Mouse (Mus musculus) liver, embryonic 11.5 days (tissue): ENCODE measurements around the gene Dop1b. TPM values are rescaled to one million over a fixed set of nuclear protein-coding genes. Genes with fewer than 3 reads are reported as not detected.
A peak's percentile ranks its signal among the peaks of the same experiment; 100 is the strongest.
"Not testable (repeated sequence)": the region's sequence is repeated elsewhere in the genome, so short reads cannot be mapped to it uniquely, and the experiment has no call there.

Experiments used
- ATAC-seq: fragments of 200-750 bp; cut with Nextera tagmentation; replicated peaks from 2 replicates; pipeline ENCODE4 v1.8.0; 2017; ENCODE audit warnings: moderate number of reproducible peaks, mild to moderate bottlenecking, moderate TSS enrichment, moderate library complexity; ENCODE audit not compliant: low FRiP score
- DNase-seq: peaks from one replicate; pipeline ENCODE4 v3.0.0-alpha.2; 2017; ENCODE audit warnings: low spot score
- H3K27ac ChIP-seq: fragments of 300-500 bp; sonication (generic); 2 replicates; pipeline ENCODE4 v1.5.1; 2014; ENCODE audit warnings: mild to moderate bottlenecking, low read depth, low read length, control low read depth
- H3K27me3 ChIP-seq: fragments of 300-500 bp; sonication (generic); replicated peaks from 2 replicates; pipeline ENCODE4 v1.6.1; 2014; ENCODE audit warnings: low read length, mixed read lengths; ENCODE audit not compliant: control insufficient read depth, insufficient read depth
- H3K36me3 ChIP-seq: fragments of 300-500 bp; sonication (generic); 2 replicates; pipeline ENCODE4 v1.6.1; 2014; ENCODE audit warnings: mild to moderate bottlenecking, low read length, moderate library complexity, mixed read lengths; ENCODE audit not compliant: control insufficient read depth, insufficient read depth
- H3K4me1 ChIP-seq: fragments of 300-500 bp; sonication (generic); replicated peaks from 2 replicates; pipeline ENCODE4 v1.6.1; 2014; ENCODE audit warnings: low read length, mixed read lengths; ENCODE audit not compliant: control insufficient read depth, insufficient read depth
- H3K4me2 ChIP-seq: fragments of 300-500 bp; sonication (generic); 2 replicates; pipeline ENCODE4 v1.6.1; 2014; ENCODE audit warnings: mild to moderate bottlenecking, control low read depth, moderate library complexity
- H3K4me3 ChIP-seq: fragments of 300-500 bp; sonication (generic); 2 replicates; pipeline ENCODE4 v1.5.1; 2014; ENCODE audit warnings: low read depth, low read length, control low read depth
- H3K9ac ChIP-seq: fragments of 300-500 bp; sonication (generic); 2 replicates; pipeline ENCODE4 v1.6.1; 2014; ENCODE audit warnings: low read depth, low read length, control low read depth
- H3K9me3 ChIP-seq: fragments of 300-500 bp; sonication (generic); 2 replicates; pipeline ENCODE4 v1.6.1; 2016; ENCODE audit warnings: low read length, inconsistent platforms, mixed read lengths; ENCODE audit not compliant: control insufficient read depth
- WGBS: fragments of 180-500 bp; shearing (Covaris S2); extraction: QIAGEN DNeasy Blood & Tissue Kit; methylation state at CpG from one replicate; pipeline ENCODE4 v1.1.7; 2014; 5-methylcytosine and 5-hydroxymethylcytosine counted together
- polyA plus RNA-seq: library from polyadenylated mRNA; unstranded; fragments of >200 nt; fragmentation: Nextera tagmentation; extraction: Ambion mirVana; gene quantifications from 2 replicates; pipeline ENCODE4 v1.2.1, GENCODE M21; 2014

The Dop1b gene
- polyA plus RNA-seq, 1 experiment from 2014 or later = 19.1 TPM

DNA sequence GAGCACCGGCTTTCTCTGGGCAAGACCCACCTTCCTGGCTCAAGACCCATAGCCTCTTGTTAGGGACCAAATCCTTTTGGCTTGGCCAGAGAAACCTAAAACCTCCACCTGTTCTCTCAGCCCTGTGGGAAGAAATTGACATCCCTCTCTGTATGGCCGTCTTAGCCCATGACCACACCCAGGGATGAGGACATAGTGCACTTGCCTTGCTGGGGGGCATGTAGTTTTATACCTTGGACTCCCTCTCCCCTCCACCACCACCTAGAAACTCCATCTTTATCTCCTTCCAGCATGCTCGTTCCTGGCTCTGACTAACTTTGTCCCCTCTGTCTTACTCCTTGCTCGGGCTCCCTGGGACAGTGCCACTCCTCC, 107.6 kb downstream of the Dop1b start:
- H3K27ac ChIP-seq = peak overlapping the region; percentile 66
- peak; percentile 30; the same call in 1 of the 2 replicates for ATAC-seq

DNA sequence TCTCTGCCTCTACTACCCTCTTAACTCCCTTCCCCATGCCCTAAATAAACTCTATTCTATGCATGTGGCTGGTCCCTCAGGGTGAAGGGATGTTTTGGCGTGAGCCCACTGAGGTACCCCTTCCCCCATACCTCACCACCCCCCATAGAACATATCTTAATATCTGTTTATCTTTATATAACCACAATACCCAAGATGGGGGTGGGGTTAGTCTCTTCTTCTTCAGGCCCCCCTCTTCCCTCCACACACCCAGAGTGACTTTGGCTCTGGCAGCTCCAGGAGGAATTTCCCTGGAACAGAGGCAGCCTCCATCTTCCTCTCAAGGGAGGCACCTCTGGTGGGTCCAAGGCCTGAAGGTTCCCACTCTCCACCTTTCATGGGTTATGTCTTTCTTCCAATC, 108.3 kb downstream of the Dop1b start:
- Histone ChIP-seq H3K36me3 (no peaks in the 10 kb centered on the region), H3K4me3 (no peak overlapping the region), H3K27me3 (no peaks in the 10 kb centered on the region), H3K9ac (no peak overlapping the region), H3K27ac (no peak overlapping the region), H3K9me3 (no peaks in the 10 kb centered on the region), H3K4me2 (no peak overlapping the region), H3K4me1 (peaks cover 27% of the 10 kb centered on the region)
- WGBS = 62% methylated on average over 1 of the region's 1 CpGs
- DNase-seq (no peak), ATAC-seq (no peak)

More for the DNA sequence above, 107.6 kb downstream of the Dop1b start:
- Histone ChIP-seq H3K9me3 (no peaks in the 10 kb centered on the region), H3K27me3 (no peaks in the 10 kb centered on the region), H3K36me3 (no peaks in the 10 kb centered on the region), H3K4me2 (peak overlapping the region; percentile 18), H3K4me1 (peaks cover 27% of the 10 kb centered on the region), H3K4me3 (no peak overlapping the region), H3K9ac (peak overlapping the region; percentile 36; the same call in 1 of the 2 replicates)
- DNase-seq = no peak
- WGBS = 51% methylated on average over 4 of the region's 4 CpGs

DNA sequence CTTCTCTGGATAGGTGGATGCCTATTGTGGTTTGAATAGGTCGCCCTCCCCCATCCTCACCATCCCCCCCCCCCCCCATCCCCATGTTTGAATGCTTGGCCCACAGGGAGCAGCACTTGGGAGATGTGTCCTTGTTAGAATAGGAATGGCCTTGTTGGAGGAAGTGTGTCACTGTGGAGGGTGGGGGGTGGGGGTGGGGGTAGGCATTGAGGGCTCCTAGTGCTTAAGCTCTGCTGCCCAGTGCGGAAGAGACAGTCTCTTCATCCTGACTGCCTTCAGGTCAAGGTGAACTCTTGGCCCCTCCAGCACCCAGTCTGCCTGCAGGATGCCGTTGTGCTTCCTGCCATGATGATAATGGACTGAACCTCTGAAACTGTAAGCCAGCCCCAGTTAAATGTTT, 110.0 kb downstream of the Dop1b start:
- no peaks in the 10 kb centered on the region for H3K27me3 ChIP-seq
- H3K27ac ChIP-seq = no peak overlapping the region
- peaks cover 17% of the 10 kb centered on the region for H3K4me1 ChIP-seq
- WGBS = 84% methylated on average over 3 of the region's 3 CpGs
- DNase-seq (no peak), ATAC-seq (no peak)
- H3K4me2 ChIP-seq = no peak overlapping the region
- no peaks in the 10 kb centered on the region for H3K9me3 ChIP-seq
- H3K36me3 ChIP-seq = no peaks in the 10 kb centered on the region
- H3K9ac ChIP-seq = no peak overlapping the region
- H3K4me3 ChIP-seq = no peak overlapping the region

DNA sequence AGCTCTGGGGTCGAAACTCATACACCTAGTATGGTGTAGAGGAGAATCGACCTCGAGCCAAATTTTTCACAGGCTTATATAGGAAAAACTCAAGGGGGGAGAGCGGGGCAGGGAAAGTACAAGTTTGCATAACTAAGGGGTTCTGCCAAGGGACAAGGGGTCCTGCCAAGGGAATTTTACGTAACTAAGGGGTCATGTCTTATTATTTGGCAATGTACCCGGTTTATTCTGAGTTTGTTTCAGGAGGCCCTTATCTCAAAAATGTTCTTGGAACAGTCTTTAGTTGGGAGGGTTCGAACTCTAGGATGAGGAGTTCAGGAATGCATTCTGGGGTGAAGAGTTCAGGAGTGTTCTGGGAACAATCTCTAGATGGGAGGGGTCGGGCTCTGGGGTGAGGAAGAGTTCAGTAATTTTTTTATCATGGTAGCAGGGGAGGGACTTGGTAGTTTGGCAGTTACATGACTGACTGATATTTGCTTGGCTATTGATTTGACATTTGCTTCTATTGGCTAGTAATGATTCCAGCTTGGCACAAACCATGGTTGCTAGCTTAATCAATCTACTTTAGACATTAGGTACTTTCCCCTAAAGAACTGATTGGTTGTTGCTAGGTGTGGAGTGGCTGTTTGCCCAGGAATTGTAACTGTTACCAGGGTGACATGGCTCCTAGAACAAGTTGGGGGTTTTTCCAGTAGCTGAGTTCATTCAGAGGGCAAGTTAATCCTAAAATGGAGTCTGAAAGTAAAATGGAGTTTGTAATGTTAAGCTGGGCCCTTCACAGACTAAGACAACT, 110.9 kb downstream of the Dop1b start:
- H3K9me3 ChIP-seq, DNase-seq, H3K27me3 ChIP-seq, H3K4me2 ChIP-seq, H3K4me1 ChIP-seq, ATAC-seq, H3K27ac ChIP-seq, H3K4me3 ChIP-seq, H3K36me3 ChIP-seq, H3K9ac ChIP-seq: not testable (repeated sequence)
- 76% methylated on average over 5 of the region's 8 CpGs for WGBS

DNA sequence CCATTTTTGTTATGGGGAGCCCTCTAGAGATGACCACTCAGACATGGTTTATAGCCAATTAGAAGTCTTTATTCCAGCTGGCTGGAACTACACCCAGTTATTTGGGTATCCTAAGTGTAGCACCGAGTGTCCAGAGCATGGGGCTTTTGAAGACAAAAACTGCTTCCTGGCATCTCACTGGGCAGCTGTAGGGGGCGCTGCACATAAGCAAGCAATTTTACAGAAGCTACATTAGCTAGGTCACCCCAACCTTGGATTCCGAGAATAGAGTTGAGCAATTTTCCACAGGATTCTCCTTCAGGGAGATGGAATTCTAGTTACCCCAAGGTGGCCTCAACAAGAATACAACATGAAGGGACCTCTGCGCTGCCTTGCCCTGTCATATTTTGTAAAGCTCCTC, 113.1 kb downstream of the Dop1b start:
- H3K36me3 ChIP-seq = no peaks in the 10 kb centered on the region
- ATAC-seq (no peak), DNase-seq (no peak)
- H3K9me3 ChIP-seq = no peaks in the 10 kb centered on the region
- H3K4me3 ChIP-seq = no peak overlapping the region
- H3K4me2 ChIP-seq = no peak overlapping the region
- no peaks in the 10 kb centered on the region; the same call in 1 of the 2 replicates for H3K4me1 ChIP-seq
- H3K27ac ChIP-seq = no peak overlapping the region
- no peaks in the 10 kb centered on the region for H3K27me3 ChIP-seq
- no peak overlapping the region for H3K9ac ChIP-seq
- whole genome bisulfite sequencing = 84% methylated on average over 4 of the region's 4 CpGs

DNA sequence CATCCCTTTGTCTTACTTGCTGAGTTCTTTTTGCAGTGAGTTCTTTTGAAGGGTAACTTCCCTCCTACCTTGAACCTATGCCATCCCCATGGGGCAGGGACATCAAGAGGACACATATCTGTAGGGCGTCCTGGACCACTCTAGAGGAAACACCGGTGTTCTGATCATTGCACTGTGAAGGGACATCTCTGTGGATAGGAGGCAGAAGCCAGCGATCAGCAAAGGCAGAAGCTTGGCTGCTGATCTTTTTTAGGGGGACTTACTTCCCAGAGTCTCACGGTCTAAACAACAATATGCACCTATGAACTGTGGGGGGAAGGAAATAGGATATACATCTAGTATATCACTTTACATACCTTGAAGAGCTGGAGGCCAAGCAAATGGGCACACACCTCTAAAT, 113.8 kb downstream of the Dop1b start:
- H3K36me3 ChIP-seq = no peaks in the 10 kb centered on the region
- no peak overlapping the region for H3K9ac ChIP-seq
- no peaks in the 10 kb centered on the region for H3K27me3 ChIP-seq
- no peaks in the 10 kb centered on the region for H3K4me1 ChIP-seq
- DNase-seq (no peak), ATAC-seq (no peak)
- 82% methylated on average over 4 of the region's 4 CpGs for WGBS
- no peak overlapping the region for H3K4me3 ChIP-seq
- H3K9me3 ChIP-seq = no peaks in the 10 kb centered on the region
- no peak overlapping the region for H3K4me2 ChIP-seq
- H3K27ac ChIP-seq = no peak overlapping the region

DNA sequence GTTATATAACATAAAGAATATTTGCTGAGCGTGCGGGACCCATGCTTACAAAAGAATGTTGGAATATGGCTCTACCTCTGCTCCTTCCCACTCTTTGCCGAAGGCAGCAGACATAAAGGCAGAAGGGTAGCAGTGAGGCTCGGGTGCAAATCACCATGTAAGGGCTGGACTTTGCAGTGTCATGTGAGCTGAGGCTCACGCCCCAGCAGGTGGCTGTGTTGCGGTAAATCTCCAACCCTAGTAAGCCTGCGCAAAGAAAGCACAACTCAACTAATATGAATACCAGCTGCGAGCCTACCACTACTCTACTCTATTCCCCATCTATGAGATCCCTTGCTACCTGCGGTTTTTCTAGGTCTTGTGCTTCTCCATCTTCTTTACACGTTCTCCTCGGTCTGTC, 114.3 kb downstream of the Dop1b start:
- ATAC-seq (no peak), DNase-seq (no peak)
- 62% methylated on average over 11 of the region's 11 CpGs for WGBS
- Histone ChIP-seq H3K9ac (no peak overlapping the region), H3K36me3 (no peaks in the 10 kb centered on the region), H3K4me3 (no peak overlapping the region), H3K27ac (no peak overlapping the region), H3K9me3 (no peaks in the 10 kb centered on the region), H3K27me3 (no peaks in the 10 kb centered on the region), H3K4me2 (no peak overlapping the region), H3K4me1 (no peaks in the 10 kb centered on the region)

DNA sequence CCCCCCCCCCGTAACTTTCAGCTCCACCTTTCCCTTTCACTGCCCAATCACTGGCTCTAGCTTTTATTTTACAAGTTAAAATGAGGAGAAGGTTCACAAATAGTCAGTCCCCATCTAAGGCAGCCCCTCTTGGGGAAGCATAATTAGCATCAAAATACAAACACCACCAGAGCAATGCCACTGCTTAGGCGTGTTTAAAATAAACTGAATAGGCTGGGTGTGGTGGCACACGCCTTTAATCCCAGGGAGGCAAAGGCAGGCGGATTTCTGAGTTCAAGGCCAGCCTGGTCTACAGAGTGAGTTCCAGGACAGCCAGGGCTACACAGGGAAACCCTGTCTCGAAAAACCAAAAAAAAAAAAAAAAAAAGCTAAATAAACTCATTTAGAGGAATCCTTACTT, 114.8 kb downstream of the Dop1b start:
- not testable (repeated sequence) for H3K36me3 ChIP-seq, H3K27me3 ChIP-seq, H3K9me3 ChIP-seq, H3K4me1 ChIP-seq, H3K4me2 ChIP-seq, H3K27ac ChIP-seq, H3K9ac ChIP-seq, DNase-seq, ATAC-seq, H3K4me3 ChIP-seq
- 60% methylated on average over 5 of the region's 5 CpGs for WGBS

DNA sequence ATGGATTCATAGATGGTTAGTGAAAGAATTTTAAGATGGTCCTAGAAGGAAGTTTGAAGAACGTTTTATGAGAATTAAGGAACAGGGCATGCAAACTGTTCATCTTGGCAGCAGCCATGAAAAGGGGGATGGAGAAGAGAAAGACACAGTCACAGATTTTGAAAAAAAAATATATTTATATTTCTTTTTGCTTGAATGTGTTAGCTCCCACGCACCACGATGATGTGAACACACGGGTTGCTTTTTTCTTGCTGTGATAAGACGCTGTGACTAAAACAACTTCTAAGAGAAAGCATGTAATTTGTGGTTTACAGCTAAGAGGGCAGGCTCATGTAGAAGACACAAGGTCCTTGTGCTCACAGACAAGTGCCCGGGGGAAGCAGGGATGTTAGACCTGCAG, 115.2 kb downstream of the Dop1b start:
- no peaks in the 10 kb centered on the region for H3K4me1 ChIP-seq
- no peaks in the 10 kb centered on the region for H3K27me3 ChIP-seq
- ATAC-seq = no peak
- H3K9me3 ChIP-seq = no peaks in the 10 kb centered on the region
- H3K9ac ChIP-seq = no peak overlapping the region
- H3K4me3 ChIP-seq = no peak overlapping the region
- H3K27ac ChIP-seq = no peak overlapping the region
- no peaks in the 10 kb centered on the region for H3K36me3 ChIP-seq
- no peak for DNase-seq
- WGBS = 86% methylated on average over 6 of the region's 6 CpGs
- H3K4me2 ChIP-seq = no peak overlapping the region
